Mouse (Mus musculus) WW6 (cell line): ENCODE measurements around the gene Tesc.

Source experiments
- DNase-seq: peaks from one replicate; pipeline ENCODE4 v3.0.0-alpha.2; 2013; ENCODE audit warnings: low read depth, low spot score

Tesc gene

GRCm38 (mm10) chr5:118015669-118016068 is 11.9 kb upstream of the Tesc start:
- no peak for DNase-seq

GRCm38 (mm10) chr5:118017527-118017926 is 10.0 kb upstream of the Tesc start:
- no peak for DNase-seq

GRCm38 (mm10) chr5:118019905-118020304 is 7.6 kb upstream of the Tesc start:
- no peak for DNase-seq

GRCm38 (mm10) chr5:118023053-118023452 is 4.5 kb upstream of the Tesc start:
- DNase-seq: no peak

- DNase-seq: no peak
These were observed 1.7 kb upstream of the Tesc start for GRCm38 (mm10) chr5:118025880-118026279.

GRCm38 (mm10) chr5:118026343-118026742 is 1.2 kb upstream of the Tesc start:
- DNase-seq: no peak

- no peak for DNase-seq
These were observed 344 bp upstream of the Tesc start for GRCm38 (mm10) chr5:118027101-118027697.

- no peak for DNase-seq
These were observed 870 bp downstream of the Tesc start for GRCm38 (mm10) chr5:118028191-118029034.

- DNase-seq: no peak
These were observed 1.5 kb downstream of the Tesc start for GRCm38 (mm10) chr5:118029035-118029408.

- DNase-seq: no peak
These were observed 1.9 kb downstream of the Tesc start for GRCm38 (mm10) chr5:118029420-118029819.

GRCm38 (mm10) chr5:118030022-118030675 is 2.6 kb downstream of the Tesc start:
- DNase-seq: no peak

GRCm38 (mm10) chr5:118031059-118031458 is 3.5 kb downstream of the Tesc start:
- DNase-seq: no peak

- DNase-seq: no peak
These were observed 4.0 kb downstream of the Tesc start for GRCm38 (mm10) chr5:118031508-118031907.

GRCm38 (mm10) chr5:118033328-118033727 is 5.8 kb downstream of the Tesc start:
- no peak for DNase-seq

- DNase-seq: no peak
These were observed 6.2 kb downstream of the Tesc start for GRCm38 (mm10) chr5:118033740-118034139.

- no peak for DNase-seq
These were observed 7.1 kb downstream of the Tesc start for GRCm38 (mm10) chr5:118034632-118035031.

- DNase-seq: no peak
These were observed 8.2 kb downstream of the Tesc start for GRCm38 (mm10) chr5:118035786-118036185.

GRCm38 (mm10) chr5:118036888-118037797 is 9.6 kb downstream of the Tesc start:
- DNase-seq: no peak

GRCm38 (mm10) chr5:118037798-118038484 is 10.4 kb downstream of the Tesc start:
- DNase-seq: no peak

GRCm38 (mm10) chr5:118039241-118039668 is 11.7 kb downstream of the Tesc start:
- no peak for DNase-seq

GRCm38 (mm10) chr5:118042599-118042998 is 15.1 kb downstream of the Tesc start:
- DNase-seq: no peak
